Mouse (Mus musculus) CH12.LX (cell line): ENCODE data around the gene Cdc14a. TPM values are rescaled to one million over a fixed set of nuclear protein-coding genes. Genes with fewer than 3 reads are reported as not detected.
A peak's percentile ranks its signal among the peaks of the same experiment; 100 is the strongest.

Source experiments
- DNase-seq: peaks from one replicate; pipeline ENCODE4 v3.0.0-alpha.2; 2013; ENCODE audit errors: extremely low read depth
- H3K27ac ChIP-seq: 2 replicates; pipeline ENCODE4 v1.5.1; 2012; ENCODE audit warnings: low read depth, mild to moderate bottlenecking, control low read depth, moderate library complexity; ENCODE audit not compliant: insufficient read depth
- H3K27me3 ChIP-seq: replicated peaks from 2 replicates; pipeline ENCODE3; 2012; ENCODE audit warnings: inconsistent platforms
- H3K36me3 ChIP-seq, 2 experiments: replicated peaks in 1 of 2; 2 replicates each; pipeline versions ENCODE3 to v1.6.1; 2012; ENCODE audit warnings: inconsistent platforms in 1 of 2, low read length in 1 of 2, mild to moderate bottlenecking in 1 of 2, mixed read lengths in 1 of 2, moderate library complexity in 1 of 2; ENCODE audit not compliant: control insufficient read depth in 1 of 2, insufficient read depth in 1 of 2
- H3K4me1 ChIP-seq, 2 experiments: 2 replicates each; pipeline ENCODE4 v1.6.1; 2012; ENCODE audit warnings: inconsistent platforms in 1 of 2, moderate library complexity in 1 of 2; ENCODE audit not compliant: insufficient read depth in 2 of 2, control insufficient read depth in 1 of 2
- H3K4me2 ChIP-seq: 2 replicates; pipeline ENCODE4 v1.6.1; 2012; ENCODE audit warnings: low read depth, mild to moderate bottlenecking, control low read depth; ENCODE audit not compliant: poor library complexity, insufficient read depth, severe bottlenecking
- H3K4me3 ChIP-seq, 3 experiments: fragments of 150-350 bp in 1 of 3; sonication (generic) in 1 of 3; replicated peaks in 1 of 3; 2 replicates each; pipeline versions ENCODE3 to v1.5.1; 2011 to 2012; ENCODE audit warnings: low read depth in 2 of 3, low read length in 2 of 3, mild to moderate bottlenecking in 2 of 3, moderate library complexity in 2 of 3, control low read depth in 1 of 3, improper control_type of control experiment in 1 of 3, inconsistent platforms in 1 of 3, mixed read lengths in 1 of 3; ENCODE audit not compliant: poor library complexity in 1 of 3
- H3K79me2 ChIP-seq: replicated peaks from 2 replicates; pipeline ENCODE4 v1.6.1; 2012; ENCODE audit warnings: mild to moderate bottlenecking, moderate library complexity; ENCODE audit not compliant: control insufficient read depth, poor library complexity, insufficient read depth, severe bottlenecking; ENCODE audit errors: extremely low read depth
- H3K9ac ChIP-seq: 2 replicates; pipeline ENCODE4 v1.6.1; 2012; ENCODE audit warnings: low read depth, mild to moderate bottlenecking, control low read depth, moderate library complexity; ENCODE audit not compliant: insufficient read depth
- H3K9me3 ChIP-seq: replicated peaks from 2 replicates; pipeline ENCODE3; 2012; ENCODE audit warnings: low read length, inconsistent platforms, mixed read lengths
- BHLHE40 ChIP-seq: IDR thresholded peaks from 2 replicates; pipeline ENCODE4 v1.6.1; 2011; ENCODE audit warnings: mild to moderate bottlenecking, low read depth, low read length, improper control_type of control experiment
- CHD1 ChIP-seq: IDR thresholded peaks from 2 replicates; pipeline ENCODE4 v1.6.1; 2012; ENCODE audit warnings: low read depth, low read length, improper control_type of control experiment, inconsistent platforms
- CHD2 ChIP-seq: IDR thresholded peaks from 2 replicates; pipeline ENCODE4 v1.6.1; 2011; ENCODE audit warnings: low read length, improper control_type of control experiment
- CTCF ChIP-seq, 2 experiments: IDR thresholded peaks in 1 of 2; conservative IDR thresholded peaks in 1 of 2; 2 replicates each; pipeline ENCODE4 v1.5.1; 2011 to 2012; ENCODE audit warnings: low read depth in 2 of 2, low read length in 2 of 2, improper control_type of control experiment in 1 of 2, inconsistent platforms in 1 of 2, mild to moderate bottlenecking in 1 of 2, moderate library complexity in 1 of 2
- E2F4 ChIP-seq: IDR thresholded peaks from 2 replicates; pipeline ENCODE4 v1.6.1; 2011; ENCODE audit warnings: low read depth, low read length, improper control_type of control experiment; ENCODE audit not compliant: insufficient replicate concordance
- ELF1 ChIP-seq: IDR thresholded peaks from 2 replicates; pipeline ENCODE4 v1.6.1; 2014; ENCODE audit warnings: low read depth, mild to moderate bottlenecking, inconsistent platforms, low read length, improper control_type of control experiment
- EP300 ChIP-seq: IDR thresholded peaks from 2 replicates; pipeline ENCODE4 v1.6.1; 2011; ENCODE audit warnings: low read length, improper control_type of control experiment
- ETS1 ChIP-seq: conservative IDR thresholded peaks from 2 replicates; pipeline ENCODE4 v1.6.1; 2012; ENCODE audit warnings: low read depth, mild to moderate bottlenecking, inconsistent platforms, low read length, improper control_type of control experiment, moderate library complexity
- GABPA ChIP-seq: IDR thresholded peaks from 2 replicates; pipeline ENCODE4 v1.6.1; 2012; ENCODE audit warnings: low read depth, low read length, improper control_type of control experiment, inconsistent platforms; ENCODE audit not compliant: insufficient replicate concordance
- HCFC1 ChIP-seq: IDR thresholded peaks from 2 replicates; pipeline ENCODE4 v1.6.1; 2012; ENCODE audit warnings: low read depth, mild to moderate bottlenecking, inconsistent platforms, low read length, improper control_type of control experiment
- IRF4 ChIP-seq: IDR thresholded peaks from 2 replicates; pipeline ENCODE4 v1.6.1; 2014; ENCODE audit warnings: low read depth, mild to moderate bottlenecking, inconsistent platforms, low read length, improper control_type of control experiment
- JUN ChIP-seq: IDR thresholded peaks from 2 replicates; pipeline ENCODE4 v1.6.1; 2011; ENCODE audit warnings: low read depth, mild to moderate bottlenecking, low read length, improper control_type of control experiment, moderate library complexity; ENCODE audit not compliant: insufficient read depth
- KAT2A ChIP-seq: IDR thresholded peaks from 2 replicates; pipeline ENCODE4 v1.6.1; 2012; ENCODE audit warnings: low read length, improper control_type of control experiment, inconsistent platforms; ENCODE audit not compliant: insufficient replicate concordance
- MAX ChIP-seq: IDR thresholded peaks from 2 replicates; pipeline ENCODE4 v1.6.1; 2011; ENCODE audit warnings: low read length, improper control_type of control experiment
- MAZ ChIP-seq: IDR thresholded peaks from 2 replicates; pipeline ENCODE4 v1.6.1; 2012; ENCODE audit warnings: low read depth, mild to moderate bottlenecking, inconsistent platforms, low read length, improper control_type of control experiment, moderate library complexity
- MEF2A ChIP-seq: IDR thresholded peaks from 2 replicates; pipeline ENCODE4 v1.6.1; 2014; ENCODE audit warnings: low read depth, mild to moderate bottlenecking, inconsistent platforms, low read length, improper control_type of control experiment, borderline replicate concordance
- MXI1 ChIP-seq: IDR thresholded peaks from 2 replicates; pipeline ENCODE4 v1.6.1; 2011; ENCODE audit warnings: mild to moderate bottlenecking, low read depth, low read length, improper control_type of control experiment
- MYC ChIP-seq: IDR thresholded peaks from 2 replicates; pipeline ENCODE4 v1.6.1; 2011; ENCODE audit warnings: low read depth, mild to moderate bottlenecking, improper control_type of control experiment, low read length
- PAX5 ChIP-seq: IDR thresholded peaks from 2 replicates; pipeline ENCODE4 v1.6.1; 2012; ENCODE audit warnings: low read length, inconsistent platforms, mixed read lengths
- POLR2A ChIP-seq: IDR thresholded peaks from 2 replicates; pipeline ENCODE4 v1.6.1; 2011; ENCODE audit warnings: low read depth, mild to moderate bottlenecking, improper control_type of control experiment, low read length
- POLR2AphosphoS2 ChIP-seq: IDR thresholded peaks from 2 replicates; pipeline ENCODE4 v1.6.1; 2011; ENCODE audit warnings: low read depth, low read length, improper control_type of control experiment
- RAD21 ChIP-seq: IDR thresholded peaks from 2 replicates; pipeline ENCODE4 v1.6.1; 2011; ENCODE audit warnings: low read depth, mild to moderate bottlenecking, low read length, improper control_type of control experiment, moderate library complexity
- RCOR1 ChIP-seq: conservative IDR thresholded peaks from 2 replicates; pipeline ENCODE4 v1.6.1; 2012; ENCODE audit warnings: low read depth, mild to moderate bottlenecking, inconsistent platforms, low read length, improper control_type of control experiment
- SIN3A ChIP-seq: IDR thresholded peaks from 2 replicates; pipeline ENCODE4 v1.6.1; 2012; ENCODE audit warnings: low read length, improper control_type of control experiment, inconsistent platforms
- TBP ChIP-seq: conservative IDR thresholded peaks from 2 replicates; pipeline ENCODE4 v1.6.1; 2011; ENCODE audit warnings: low read depth, low read length, improper control_type of control experiment
- UBTF ChIP-seq: IDR thresholded peaks from 2 replicates; pipeline ENCODE4 v1.6.1; 2012; ENCODE audit warnings: low read depth, mild to moderate bottlenecking, inconsistent platforms, low read length, improper control_type of control experiment, moderate library complexity
- USF1 ChIP-seq: IDR thresholded peaks from 2 replicates; pipeline ENCODE4 v1.6.1; 2014; ENCODE audit warnings: low read depth, mild to moderate bottlenecking, inconsistent platforms, low read length, improper control_type of control experiment
- USF2 ChIP-seq: conservative IDR thresholded peaks from 2 replicates; pipeline ENCODE4 v1.6.1; 2011; ENCODE audit warnings: low read depth, low read length, improper control_type of control experiment
- ZC3H11A ChIP-seq: IDR thresholded peaks from 2 replicates; pipeline ENCODE4 v1.6.1; 2012; ENCODE audit warnings: low read depth, mild to moderate bottlenecking, inconsistent platforms, low read length, improper control_type of control experiment
- ZKSCAN1 ChIP-seq: IDR thresholded peaks from 2 replicates; pipeline ENCODE4 v1.6.1; 2012; ENCODE audit warnings: low read depth, inconsistent platforms, low read length, improper control_type of control experiment, borderline replicate concordance
- ZMIZ1 ChIP-seq: IDR thresholded peaks from 2 replicates; pipeline ENCODE4 v1.6.1; 2012; ENCODE audit warnings: low read depth, mild to moderate bottlenecking, inconsistent platforms, low read length, improper control_type of control experiment
- ZNF384 ChIP-seq: IDR thresholded peaks from 2 replicates; pipeline ENCODE4 v1.6.1; 2012; ENCODE audit warnings: low read depth, low read length, improper control_type of control experiment, inconsistent platforms
- dilution Hi-C: fragments of 300-500 bp; cut with MboI; formaldehyde crosslinking; loops from 2 replicates; pipeline ENCODE4 v1.14.3; 2020; ENCODE audit warnings: low sequenced_read_pairs; ENCODE audit not compliant: extremely low pct_unique_long_range_greater_than_20kb, extremely low pct_ligation_motif_present
- in situ Hi-C: fragments of 300-500 bp; cut with MboI; formaldehyde crosslinking; loops from 3 replicates; pipeline ENCODE4 v1.14.3; 2019; ENCODE audit warnings: low sequenced_read_pairs, low pct_ligation_motif_present, low pct_unique_long_range_greater_than_20kb, mixed read lengths
- polyA plus RNA-seq: library from polyadenylated mRNA; unstranded; fragments of >175 nt; gene quantifications from 2 replicates; pipeline ENCODE4 v1.2.1, GENCODE M21; 2012; ENCODE audit warnings: low read depth; ENCODE audit not compliant: insufficient read length
- total RNA-seq, 2 experiments: library from RNA; depleted of rRNA; stranded (reverse); fragments of 300-350 nt in 1 of 2; fragments of >200 nt in 1 of 2; gene quantifications; 2 replicates each; pipeline ENCODE4 v1.2.3; 2012 to 2014

Cdc14a gene
- total and polyA plus RNA-seq, 3 experiments = 9.4 to 12.1 (median 9.8) TPM

- DNase-seq = peak; percentile 39
- in situ Hi-C loops = no loop called here
- peaks cover 10% of the 10 kb centered on the region for H3K9me3 ChIP-seq
- TF ChIP-seq RAD21 (no peak), MYC (no peak), BHLHE40 (no peak), ZNF384 (no peak), CTCF (conservative IDR thresholded peaks at IDR 0.05 in 1 of 2, IDR thresholded peaks at IDR 0.05 in 1 of 2; ENCODE audit: low read depth in 2 of 2, low read length in 2 of 2) (no peak), EP300 (no peak; the same call in 1 of the 2 replicates), POLR2AphosphoS2 (no peak), HCFC1 (no peak), CHD2 (no peak), IRF4 (no peak), MAX (no peak), JUN (no peak)
- TF ChIP-seq, all 38 proteins: peak for 0
- no peak overlapping the region for H3K4me3 ChIP-seq
- dilution Hi-C loops = no loop called here
- H3K79me2 ChIP-seq = no peaks in the 10 kb centered on the region; the same call in 1 of the 2 replicates
- peaks cover 7 to 18% of the 10 kb centered on the region in 2 experiments for H3K4me1 ChIP-seq
- H3K36me3 ChIP-seq = no peaks in the 10 kb centered on the region
- H3K4me2 ChIP-seq = no peak overlapping the region
- H3K27me3 ChIP-seq = no peaks in the 10 kb centered on the region
- no peak overlapping the region for H3K9ac ChIP-seq
- no peak overlapping the region for H3K27ac ChIP-seq
These were observed 12.3 kb upstream of the Cdc14a start for GRCm38 (mm10) chr3:116436113-116436512.

- DNase-seq = peak; percentile 43
- no peaks in the 10 kb centered on the region for H3K79me2 ChIP-seq
- in situ Hi-C loops (no loop called here), dilution Hi-C loops (no loop called here)
- no peak overlapping the region for H3K4me3 ChIP-seq
- no peak overlapping the region; the same call in 1 of the 2 replicates for H3K4me2 ChIP-seq
- peaks cover 10% of the 10 kb centered on the region for H3K9me3 ChIP-seq
- no peak overlapping the region for H3K27ac ChIP-seq
- H3K9ac ChIP-seq = no peak overlapping the region
- H3K4me1 ChIP-seq = peaks cover 4 to 18% of the 10 kb centered on the region in 2 experiments
- no peaks in the 10 kb centered on the region for H3K36me3 ChIP-seq
- no peaks in the 10 kb centered on the region for H3K27me3 ChIP-seq
- TF ChIP-seq POLR2A (no peak), E2F4 (no peak), TBP (no peak), SIN3A (no peak), USF2 (no peak), ZMIZ1 (no peak), ZKSCAN1 (no peak), JUN (no peak; the same call in 1 of the 2 replicates), ZC3H11A (no peak), CHD2 (peak; percentile 71; the same call in 1 of the 2 replicates), RAD21 (no peak), PAX5 (no peak), RCOR1 (no peak), MYC (no peak), ZNF384 (no peak), POLR2AphosphoS2 (no peak), MXI1 (no peak), ELF1 (no peak), BHLHE40 (0 out of 2 replicates have a peak, but pooled peaks have one; percentile 14), MEF2A (no peak), MAZ (no peak), KAT2A (no peak), GABPA (no peak), IRF4 (peak; percentile 90), UBTF (no peak), ETS1 (no peak; the same call in 1 of the 2 replicates), USF1 (no peak), CHD1 (no peak), MAX (no peak), EP300 (peak; percentile 52; the same call in 1 of the 2 replicates)
These were observed 10.9 kb upstream of the Cdc14a start for GRCm38 (mm10) chr3:116434757-116435156.
